Mouse (Mus musculus) stomach, postnatal 0 days (tissue): ENCODE measurements at regions not wholly inside any gene's neighbourhood (a gene's known extent, or its start where the extent isn't known, plus 50 kb on each side); places are given as distances from the start of the nearest gene placed in this dataset.

Experiments used
- CTCF ChIP-seq: IDR thresholded peaks from 2 replicates; pipeline ENCODE4 v1.5.1; 2016; ENCODE audit warnings: antibody characterized with exemption, low read depth, mild to moderate bottlenecking, moderate library complexity
- EP300 ChIP-seq: optimal IDR thresholded peaks from 2 replicates; pipeline ENCODE3; 2016; ENCODE audit warnings: antibody characterized with exemption

DNA sequence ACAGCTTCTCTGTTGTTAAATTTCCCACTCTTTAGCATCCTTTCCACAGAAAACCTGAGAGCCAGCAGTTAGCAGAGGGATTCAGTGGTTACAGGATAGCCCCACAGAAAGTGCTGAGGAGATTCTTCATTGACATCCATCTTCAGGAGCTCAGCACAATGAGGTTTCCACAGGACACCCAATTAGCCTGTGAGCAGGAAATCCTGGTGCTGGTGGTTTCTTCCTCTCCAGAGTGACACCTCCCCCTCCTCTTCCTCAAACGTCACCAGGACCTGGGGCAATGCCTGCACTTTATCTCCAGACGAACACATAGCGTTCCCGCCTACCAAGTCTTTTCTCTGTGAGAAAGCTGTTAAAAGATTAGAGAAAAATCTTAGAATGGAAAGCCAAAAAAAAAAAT is 70.7 kb downstream of the Lrrc30 start:
- TF ChIP-seq EP300 (no peak), CTCF (no peak)
